Mouse (Mus musculus) regulatory T cell (primary cell): ENCODE measurements around the gene Nudc.

Source experiments
- in situ Hi-C: fragments of 300-600 bp; cut with MboI, MseI; formaldehyde crosslinking; loops from one replicate; pipeline ENCODE4 v1.15.1; 2025; ENCODE audit warnings: high pct_unique_total_duplicates

The Nudc gene

GRCm38 (mm10) chr4:133545272-133546231, at the start of gene Nudc:
TSS of gene Nudc (minus strand) at chr4:133545996.
- in situ Hi-C loops, result no loop called here

DNA sequence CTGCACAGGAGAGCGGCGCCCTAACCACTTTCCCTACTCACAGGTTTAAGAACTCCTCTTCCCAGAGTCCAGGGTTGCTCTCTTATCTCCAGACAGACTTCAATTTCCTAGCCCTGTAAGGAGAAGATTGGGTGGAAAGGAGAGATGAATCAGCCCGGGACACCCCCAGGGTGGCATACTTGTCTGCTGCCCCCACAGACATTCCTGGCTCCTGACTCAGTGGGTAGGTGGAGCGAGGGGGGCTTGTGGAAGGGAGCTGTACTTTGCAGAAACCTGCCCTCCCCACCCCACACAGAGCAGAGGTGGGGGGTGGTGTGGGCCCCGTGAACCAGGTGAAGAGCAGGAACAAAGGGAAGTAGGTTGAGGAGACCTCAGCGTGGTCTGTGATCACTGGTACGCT, 49.7 kb upstream of the Nudc start:
- in situ Hi-C loops, result loop anchor here (10.0 kb wide), 1 partner anchor 49 kb away; no protein-coding TSS in a partner anchor

GRCm38 (mm10) chr4:133592570-133592969, 46.8 kb upstream of the Nudc start:
- in situ Hi-C loops, result loop anchor here (5.0 to 10.0 kb wide), 2 partner anchors 52 to 235 kb away; no protein-coding TSS in a partner anchor

GRCm38 (mm10) chr4:133584059-133584951, 38.5 kb upstream of the Nudc start, which contains the start of gene Gpn2:
TSS of gene Gpn2 (plus strand) at chr4:133584362.
- in situ Hi-C loops, result no loop called here

GRCm38 (mm10) chr4:133583690-133584058, 37.9 kb upstream of the Nudc start:
- in situ Hi-C loops, result no loop called here

DNA sequence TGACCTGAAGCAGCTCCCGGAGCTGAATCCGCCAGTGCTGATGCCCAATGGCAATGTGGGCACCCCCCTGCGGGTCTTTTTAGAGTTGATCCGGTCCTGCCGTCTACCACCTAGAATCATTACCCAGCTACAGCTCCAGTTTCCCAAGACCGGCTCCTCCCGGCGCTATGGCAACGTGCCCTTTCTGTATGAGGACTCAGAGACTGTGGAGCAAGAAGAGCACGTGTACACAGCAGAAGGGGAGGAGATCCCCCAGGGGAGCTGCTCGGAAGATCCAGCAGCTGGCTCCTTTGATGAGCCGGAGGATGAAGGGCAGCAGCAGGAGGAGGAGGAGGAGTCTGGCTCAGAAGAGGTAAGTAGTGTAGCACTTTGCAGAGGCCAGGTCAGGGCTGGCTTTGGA, 32.2 kb upstream of the Nudc start:
- in situ Hi-C loops, result no loop called here

DNA sequence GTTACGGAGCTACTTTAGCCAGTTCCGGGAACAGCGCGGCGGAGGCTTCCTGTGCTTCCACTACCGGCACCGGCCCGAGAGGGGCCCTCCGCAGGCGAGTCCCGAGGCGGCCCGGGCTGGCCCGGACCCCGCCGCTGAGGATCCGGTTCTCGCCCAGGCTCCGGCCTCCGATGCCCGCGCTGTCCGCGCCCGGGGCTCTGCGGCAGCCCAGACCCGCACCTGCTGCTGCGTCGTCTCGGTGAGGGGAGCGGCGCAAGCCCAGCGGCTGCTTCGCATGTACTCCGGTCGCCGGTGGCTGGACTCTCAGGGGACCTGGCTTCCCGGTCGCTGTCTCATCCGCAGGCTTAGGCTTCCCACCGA, 29.0 kb upstream of the Nudc start:
- in situ Hi-C loops, result no loop called here

GRCm38 (mm10) chr4:133574070-133574842, 28.5 kb upstream of the Nudc start, which contains the start of gene Gpatch3:
TSS of gene Gpatch3 (plus strand) at chr4:133574745.
- in situ Hi-C loops, result no loop called here

DNA sequence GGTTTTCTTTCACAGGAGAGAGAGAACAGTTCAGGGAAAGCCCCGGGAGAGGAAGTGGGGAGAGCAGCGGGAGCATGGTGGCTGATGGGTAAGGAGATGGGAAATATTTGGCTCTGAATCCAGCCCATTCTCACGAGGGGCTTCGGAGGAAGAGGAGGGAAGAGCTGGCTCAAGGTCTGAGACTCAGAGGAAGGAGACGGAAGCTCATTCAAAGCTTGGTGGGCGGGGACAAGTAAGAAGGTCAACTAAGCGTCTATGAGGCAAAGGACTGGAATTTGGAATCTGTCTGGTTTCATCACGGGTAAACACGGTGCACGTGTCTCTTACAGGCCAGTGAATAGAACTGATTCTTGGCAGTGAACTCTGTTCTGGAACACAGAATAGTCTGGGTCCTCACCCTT, 24.3 kb upstream of the Nudc start:
- in situ Hi-C loops, result no loop called here

DNA sequence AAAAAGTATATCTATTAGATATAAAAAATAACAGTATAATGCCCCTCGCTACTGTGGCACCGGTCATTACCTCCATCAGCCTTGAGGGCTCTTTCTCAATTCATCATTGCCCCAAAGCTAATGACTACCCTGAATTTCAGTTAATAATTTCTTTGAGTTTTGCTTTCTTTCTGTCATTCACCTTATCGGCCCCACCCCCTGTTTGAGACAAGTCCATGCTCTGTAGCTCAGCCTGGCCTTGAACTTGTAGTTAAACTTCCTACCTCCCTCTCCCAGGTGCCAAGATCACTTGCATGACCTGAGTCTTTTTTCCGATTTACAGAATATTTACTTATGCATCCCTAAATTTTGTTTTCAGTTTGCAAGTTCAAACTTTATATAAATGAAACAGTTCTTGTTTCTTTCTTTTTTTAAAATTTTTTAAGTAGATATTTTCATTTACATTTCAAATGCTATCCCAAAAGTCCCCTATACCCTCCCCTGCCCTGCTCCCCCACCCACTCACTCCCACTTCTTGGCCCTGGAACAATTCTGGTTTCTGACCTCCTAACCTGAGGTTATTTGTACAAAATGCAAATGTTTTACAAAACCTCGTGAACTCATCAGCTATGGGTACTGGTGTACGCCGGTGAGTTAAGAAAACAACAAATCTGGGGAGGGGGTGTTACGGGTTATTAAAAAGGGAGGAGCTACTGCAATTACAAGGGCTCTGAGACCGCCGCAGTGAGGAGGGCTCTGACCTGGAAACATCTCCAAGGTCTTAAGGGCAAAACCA, 23.7 kb upstream of the Nudc start:
- in situ Hi-C loops, result loop anchor here (10.0 kb wide), 1 partner anchor 865 kb away; no protein-coding TSS in a partner anchor

DNA sequence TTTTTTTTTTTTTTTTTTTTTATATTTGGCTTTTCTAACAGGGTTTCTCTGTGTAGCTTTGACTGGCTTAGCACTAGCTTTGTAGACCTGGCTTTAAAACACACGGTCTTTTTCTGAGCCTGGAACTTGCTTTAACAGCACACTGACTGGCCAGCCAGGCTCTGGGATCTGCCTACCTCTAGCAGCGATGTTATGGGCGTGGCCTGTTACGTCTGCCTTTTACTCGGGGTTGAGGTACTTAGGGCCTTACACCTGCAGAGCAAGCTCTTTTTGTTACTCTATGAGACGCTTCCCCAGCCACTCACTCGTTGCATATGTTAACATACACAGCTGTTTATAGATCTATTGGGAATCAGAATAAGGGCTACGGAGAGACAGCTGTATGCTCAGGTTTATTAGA, 21.5 kb upstream of the Nudc start:
- in situ Hi-C loops, result loop anchor here (10.0 kb wide), 1 partner anchor 868 kb away; no protein-coding TSS in a partner anchor

DNA sequence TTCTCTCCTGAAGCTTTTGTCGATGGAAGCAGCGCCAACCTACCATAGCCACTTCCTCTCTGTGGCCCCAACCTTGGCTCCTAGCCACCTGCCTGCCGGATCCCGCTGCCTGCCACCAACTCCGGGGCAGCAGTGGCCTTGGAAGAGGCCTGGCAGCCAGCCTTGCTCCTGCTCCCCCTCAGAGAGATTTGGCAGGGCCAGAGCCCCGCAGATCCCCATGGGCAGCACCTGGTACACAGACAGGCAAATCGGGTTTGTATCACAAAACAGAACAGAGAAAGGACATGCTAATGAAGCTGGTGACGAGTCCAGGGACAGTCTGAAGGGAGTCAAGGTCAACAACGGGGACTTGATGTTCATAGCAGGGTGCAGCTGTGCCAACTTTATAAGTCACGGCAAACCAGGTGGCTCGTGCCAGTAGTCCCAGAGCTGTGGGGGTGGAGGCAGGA, 17.4 kb upstream of the Nudc start:
- in situ Hi-C loops, result loop anchor here (10.0 kb wide), 1 partner anchor 872 kb away; no protein-coding TSS in a partner anchor

GRCm38 (mm10) chr4:133561622-133562021, 15.8 kb upstream of the Nudc start:
- in situ Hi-C loops, result loop anchor here (10.0 kb wide), 1 partner anchor 873 kb away; no protein-coding TSS in a partner anchor

GRCm38 (mm10) chr4:133559846-133560245, 14.1 kb upstream of the Nudc start:
- in situ Hi-C loops, result loop anchor here (10.0 kb wide), 1 partner anchor 875 kb away; no protein-coding TSS in a partner anchor

DNA sequence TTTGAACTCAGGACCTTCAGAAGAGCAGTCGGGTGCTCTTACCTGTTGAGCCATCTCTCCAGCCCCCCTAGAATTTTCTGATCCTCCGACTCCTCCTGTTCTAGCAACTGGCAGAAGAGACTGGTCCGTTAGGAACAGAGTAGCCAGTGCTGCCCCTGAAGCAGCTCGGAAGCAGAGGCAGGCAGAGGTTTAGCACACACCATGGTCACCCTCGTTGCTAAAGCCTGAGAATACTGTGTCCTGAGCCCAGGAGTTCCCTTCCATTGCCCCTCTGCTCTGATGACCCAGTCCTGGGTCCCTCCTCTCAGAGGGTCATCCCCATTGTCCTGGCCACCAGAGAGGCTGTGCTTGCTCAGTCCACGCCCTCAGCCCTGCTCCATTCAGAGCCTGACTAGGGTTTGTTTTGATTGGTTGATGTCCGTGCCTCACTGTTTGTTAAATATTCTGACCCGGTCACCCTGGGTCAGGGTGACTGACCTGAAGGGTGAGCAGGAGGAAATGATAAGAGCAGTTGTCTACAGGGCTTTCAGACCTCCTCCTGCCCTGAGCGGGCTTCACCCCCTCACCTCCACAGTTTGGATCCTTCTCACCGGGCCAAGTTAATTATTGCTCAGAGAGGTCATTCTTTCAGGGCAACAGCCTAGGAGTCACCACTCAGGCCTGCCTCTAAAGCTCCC, 11.4 kb upstream of the Nudc start:
- in situ Hi-C loops, result no loop called here

DNA sequence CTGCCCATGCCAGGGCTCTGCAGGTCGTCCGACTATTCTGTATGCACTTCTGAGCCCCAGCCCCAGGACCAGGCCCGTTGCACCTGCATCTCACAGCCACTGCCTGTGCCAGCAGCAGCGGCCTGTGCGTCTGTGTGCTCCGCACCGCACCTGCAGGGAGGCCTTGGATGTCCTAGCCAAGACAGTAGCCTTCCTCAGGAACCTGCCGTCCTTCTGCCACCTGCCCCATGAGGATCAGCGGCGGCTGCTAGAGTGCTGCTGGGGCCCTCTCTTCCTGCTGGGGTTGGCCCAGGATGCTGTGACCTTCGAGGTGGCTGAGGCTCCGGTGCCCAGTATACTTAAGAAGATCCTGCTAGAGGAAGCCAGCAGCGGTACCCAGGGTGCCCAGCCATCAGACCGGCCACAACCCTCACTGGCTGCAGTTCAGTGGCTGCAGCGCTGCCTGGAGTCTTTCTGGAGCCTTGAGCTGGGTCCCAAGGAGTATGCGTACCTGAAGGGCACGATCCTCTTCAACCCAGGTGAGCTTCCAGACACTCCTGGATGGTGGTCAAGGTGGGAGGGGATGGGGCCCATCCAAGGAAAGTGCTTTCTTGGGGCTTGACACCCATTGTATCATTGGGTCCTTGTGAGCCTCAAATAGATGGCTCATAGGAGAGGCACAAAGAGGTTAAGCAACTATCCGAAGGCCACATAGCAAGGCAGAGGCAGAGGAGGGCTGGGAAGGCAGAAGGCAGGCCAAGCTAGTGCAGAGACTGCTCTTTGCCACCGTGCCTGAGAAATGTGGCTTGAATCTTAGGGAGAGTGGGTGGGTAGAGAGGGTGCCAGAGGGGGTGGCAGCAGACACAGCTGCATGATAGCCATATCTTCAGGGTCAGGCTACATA, 7.9 kb upstream of the Nudc start:
- in situ Hi-C loops, result no loop called here

GRCm38 (mm10) chr4:133552768-133553447, 7.1 kb upstream of the Nudc start, which contains the start of gene Nr0b2:
TSS of gene Nr0b2 (plus strand) at chr4:133553376.
- in situ Hi-C loops, result no loop called here

DNA sequence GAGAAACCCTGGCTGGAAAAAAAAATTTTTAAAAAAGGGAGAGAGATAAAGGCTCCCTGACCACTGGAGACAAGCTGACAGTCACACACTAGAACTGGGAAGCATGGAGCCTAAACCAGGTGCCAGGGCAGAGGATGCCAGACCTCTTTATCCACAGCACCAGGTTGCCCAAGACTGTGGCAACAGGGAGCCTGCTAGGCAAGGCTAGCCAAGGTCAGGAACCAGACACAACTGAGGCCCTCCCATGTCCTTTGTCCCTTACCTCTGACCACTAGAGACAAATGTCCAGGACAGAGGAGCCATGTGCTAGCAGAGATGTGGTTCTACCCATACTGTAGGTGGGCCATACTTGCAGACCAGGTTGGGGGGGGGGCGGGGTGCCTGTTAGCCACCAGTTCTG, 6.2 kb upstream of the Nudc start:
- in situ Hi-C loops, result no loop called here
